9 mouse cellular contexts compared by ENCODE assay signal in genomic region chr13:48650615-48651014, GRCm38 (mm10). TPM values are rescaled to one million over a fixed set of nuclear protein-coding genes. Genes with fewer than 3 reads are reported as not detected.
DNase-seq lines count a peak whose midpoint lies in the region; TF ChIP-seq lines count a peak whose summit lies in the region.
"Had no signal": no experiment of that assay in that cellular context is flagged by ENCODE, and none has a peak within 500 bp of the region (broad histone marks: within the 10 kb centered on the region; RNA-seq: fewer than 3 reads in every experiment).

No protein-coding gene starts in this region.

- H3K27ac ChIP-seq in left cerebral cortex, adult 2 months: no peak overlapping the region
- H3K27ac ChIP-seq in small intestine, adult 2 months (ENCODE audit: insufficient read depth, low read depth, low read length): no peak overlapping the region
- H3K27ac ChIP-seq: forebrain, embryonic 15.5 days; neural tube, embryonic 13.5 days had no signal

- TF ChIP-seq CTCF in left cerebral cortex, adult 2 months (IDR thresholded peaks at IDR 0.05): peak; percentile 49
- TF ChIP-seq CTCF in small intestine, adult 2 months (IDR thresholded peaks at IDR 0.05; ENCODE audit: extremely low read depth, insufficient read length, insufficient replicate concordance, low read depth, low read length): 0 out of 2 replicates have a peak, but pooled peaks have one; percentile 10

- no peak for TF ChIP-seq POLR2A in small intestine, adult 2 months (IDR thresholded peaks at IDR 0.05; ENCODE audit: low read depth, low read length)

- WGBS in small intestine, adult 2 months: 0% methylated on average over 1 of the region's 1 CpGs

- H3K4me1 ChIP-seq in small intestine, adult 2 months (ENCODE audit: control insufficient read depth, insufficient read depth, insufficient read length, low read length): no peaks in the 10 kb centered on the region
- H3K4me1 ChIP-seq: forebrain, embryonic 15.5 days; neural tube, embryonic 13.5 days had no signal

- intact Hi-C loops in left cerebral cortex, adult 2 months (cut with DNase I): no loop called here
- intact Hi-C loops in left cerebral cortex, postnatal 36 days (cut with DNase I): no loop called here

- H3K27me3 ChIP-seq in small intestine, adult 2 months (ENCODE audit: control insufficient read depth, insufficient read depth, low read length): no peaks in the 10 kb centered on the region; the same call in 1 of the 2 replicates

- no peak overlapping the region for H3K4me3 ChIP-seq in left cerebral cortex, adult 2 months
- no peak overlapping the region for H3K4me3 ChIP-seq in small intestine, adult 2 months (ENCODE audit: low read depth, low read length)
- H3K4me3 ChIP-seq: forebrain, embryonic 15.5 days; neural tube, embryonic 13.5 days had no signal

- DNase-seq in left cerebral cortex, adult 2 months (ENCODE audit: extremely low spot score in 1 of 2, low spot score in 2 of 2): no peak
- no peak for DNase-seq in left cerebral cortex, postnatal 36 days (ENCODE audit: low spot score in 2 of 2)
- peak; percentile 87 for DNase-seq in MEL-GATA-1-ER (ENCODE audit: extremely low read depth, low read depth)
- peak; percentile 41 for DNase-seq in embryo, embryonic 9.5 days (ENCODE audit: extremely low spot score)
- no peak for DNase-seq in adrenal gland, postnatal 36 days
- DNase-seq in neural tube, embryonic 10.5 days (ENCODE audit: extremely low spot score, low spot score): no peak

- no peaks in the 10 kb centered on the region for H3K36me3 ChIP-seq in small intestine, adult 2 months (ENCODE audit: control insufficient read depth, insufficient read depth, low read length)
- H3K36me3 ChIP-seq: forebrain, embryonic 15.5 days; neural tube, embryonic 13.5 days had no signal

RNA-seq across cellular contexts. Expression of gene Barx1, which starts 12.2 kb away (rescaled TPM):
- total RNA-seq in left cerebral cortex, adult 2 months (2021): not detected
- total RNA-seq in left cerebral cortex, postnatal 36 days (2021): not detected
- 0.08 and 13.2 TPM in 2 replicates for polyA plus RNA-seq in small intestine, adult 2 months (2012; rRNA removed)
- total RNA-seq in adrenal gland, postnatal 36 days (2021): not detected
- polyA plus RNA-seq: forebrain, embryonic 15.5 days had no signal

RNA-seq across cellular contexts. Expression of gene Ptpdc1, which starts 25.2 kb away (rescaled TPM):
- total RNA-seq in left cerebral cortex, adult 2 months (2021): 10 to 100 TPM; 22.9 to 28.5 TPM
- total RNA-seq in left cerebral cortex, postnatal 36 days (2021): 10 to 100 TPM; 23.5 to 28.9 TPM
- polyA plus RNA-seq in small intestine, adult 2 months (2012; rRNA removed): 0.33 and 0.62 TPM in 2 replicates
- 1 to 10 TPM; 5.0 to 6.3 TPM for total RNA-seq in adrenal gland, postnatal 36 days (2021)

Comparison
In these comparisons a context has a peak if more than half of its experiments do, and no peak if none do; other contexts are left out.
1. DNase-seq: peak in MEL-GATA-1-ER (single experiment) and embryo, embryonic 9.5 days (single experiment); none in left cerebral cortex, adult 2 months (0 of 2), left cerebral cortex, postnatal 36 days (0 of 2), adrenal gland, postnatal 36 days (0 of 2) and neural tube, embryonic 10.5 days (single experiment).